Mouse (Mus musculus) stomach, embryonic 16.5 days (tissue): Measurements from ENCODE around the gene Lcn5. TPM values are rescaled to one million over a fixed set of nuclear protein-coding genes. Genes with fewer than 3 reads are reported as not detected.

Source experiments
- polyA plus RNA-seq: library from polyadenylated mRNA; unstranded; fragments of >200 nt; fragmentation: Nextera tagmentation; extraction: Ambion mirVana; gene quantifications from 2 replicates; pipeline ENCODE4 v1.2.1, GENCODE M21; 2015

The Lcn5 gene
- polyA plus RNA-seq, 1 experiment from 2014 or later: not detected

Other genes starting within 250 kb of the Lcn5 start
- gene Fut7, start 234.7 kb upstream of the Lcn5 start, polyA plus RNA-seq: 0.19 TPM in 1 of 2 replicates, not detected in the other
- gene Abca2, start 229.2 kb upstream of the Lcn5 start, polyA plus RNA-seq: 4.0 and 4.6 TPM in 2 replicates
- 60.5 and 113 TPM in 2 replicates for gene Clic3, start 201.1 kb upstream of the Lcn5 start, polyA plus RNA-seq
- gene Paxx, start 196.9 kb upstream of the Lcn5 start, polyA plus RNA-seq: 44.1 and 49.4 TPM in 2 replicates
- gene Ptgds, start 187.9 kb upstream of the Lcn5 start, polyA plus RNA-seq: 6.1 and 6.7 TPM in 2 replicates
- gene Lcn12, start 164.0 kb upstream of the Lcn5 start, polyA plus RNA-seq: not detected in 2 replicates
- gene Fbxw5, start 157.2 kb upstream of the Lcn5 start, polyA plus RNA-seq: 76.5 and 86.0 TPM in 2 replicates
- 8.9 and 9.5 TPM in 2 replicates for gene C8g, start 156.2 kb upstream of the Lcn5 start, polyA plus RNA-seq
- 31.5 and 32.1 TPM in 2 replicates for gene Traf2, start 111.0 kb upstream of the Lcn5 start, polyA plus RNA-seq
- 377 and 401 TPM in 2 replicates for gene Edf1, start 100.1 kb upstream of the Lcn5 start, polyA plus RNA-seq
- 74.0 and 87.4 TPM in 2 replicates for gene Mamdc4, start 83.1 kb upstream of the Lcn5 start, polyA plus RNA-seq
- gene Phpt1, start 82.7 kb upstream of the Lcn5 start, polyA plus RNA-seq: 120 and 123 TPM in 2 replicates
- 0.26 and 0.94 TPM in 2 replicates for gene Ajm1, start 76.2 kb upstream of the Lcn5 start, polyA plus RNA-seq
- gene Rabl6, start 49.4 kb upstream of the Lcn5 start, polyA plus RNA-seq: 56.4 and 60.3 TPM in 2 replicates
- gene Ccdc183, start 40.3 kb upstream of the Lcn5 start, polyA plus RNA-seq: 0.09 and 0.15 TPM in 2 replicates
- 27.8 and 33.9 TPM in 2 replicates for gene Tmem141, start 35.9 kb upstream of the Lcn5 start, polyA plus RNA-seq
- 4.9 and 5.3 TPM in 2 replicates for gene Fcna, start 29.9 kb upstream of the Lcn5 start, polyA plus RNA-seq
- 0.37 TPM in 1 of 2 replicates, not detected in the other for gene Lcn8, start 4.8 kb upstream of the Lcn5 start, polyA plus RNA-seq
- gene Lcn6, start 18.8 kb downstream of the Lcn5 start, polyA plus RNA-seq: not detected in 2 replicates
- gene Lcn10, start 24.8 kb downstream of the Lcn5 start, polyA plus RNA-seq: not detected in 2 replicates
- gene Obp2a, start 42.1 kb downstream of the Lcn5 start, polyA plus RNA-seq: not detected in 2 replicates
- gene Bmyc, start 48.8 kb downstream of the Lcn5 start, polyA plus RNA-seq: 62.0 and 73.4 TPM in 2 replicates
- gene Obp2b, start 79.1 kb downstream of the Lcn5 start, polyA plus RNA-seq: not detected in 2 replicates
- gene Lcn3, start 107.6 kb downstream of the Lcn5 start, polyA plus RNA-seq: not detected in 2 replicates
- not detected in 2 replicates for gene Lcn11, start 119.1 kb downstream of the Lcn5 start, polyA plus RNA-seq
- not detected in 2 replicates for gene Gm13539, start 124.3 kb downstream of the Lcn5 start, polyA plus RNA-seq
- not detected in 2 replicates for gene Glt6d1, start 157.9 kb downstream of the Lcn5 start, polyA plus RNA-seq
- gene Lcn9, start 165.2 kb downstream of the Lcn5 start, polyA plus RNA-seq: not detected in 2 replicates
- 0.13 TPM in 1 of 2 replicates, not detected in the other for gene Sohlh1, start 189.3 kb downstream of the Lcn5 start, polyA plus RNA-seq
- gene Kcnt1, start 205.8 kb downstream of the Lcn5 start, polyA plus RNA-seq: 0.65 and 0.90 TPM in 2 replicates